Mouse (Mus musculus) right cerebral cortex, postnatal 36 days (tissue): Measurements from ENCODE around the gene Rad51b.

Experiments
- DNase-seq, 2 experiments: peaks; one replicate each; pipeline ENCODE4 v3.0.0; 2022; ENCODE audit warnings: low spot score in 2 of 2, mixed read lengths in 1 of 2

The Rad51b gene

DNA sequence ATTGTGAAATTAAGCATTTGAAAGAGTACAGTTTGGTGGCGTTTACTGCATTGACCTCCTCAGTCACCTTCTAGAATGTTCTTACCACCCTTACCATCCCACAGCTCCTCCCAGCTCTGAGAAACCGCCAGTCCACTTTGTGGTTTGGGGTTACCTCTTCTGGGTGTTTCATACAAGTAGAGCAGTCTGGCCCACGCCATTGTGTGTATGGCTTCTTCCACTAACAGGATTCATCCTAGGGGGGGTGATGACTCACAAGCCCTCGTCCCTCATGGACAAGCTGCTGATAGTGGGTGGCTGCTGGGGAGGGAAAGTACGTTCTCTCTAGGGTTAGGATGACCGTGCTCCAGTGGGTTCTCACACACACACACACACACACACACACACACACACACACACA is 535.5 kb downstream of the Rad51b start:
- peak in 1 of 2 experiments; percentile 14 for DNase-seq

- no peak for DNase-seq
These were observed 538.4 kb downstream of the Rad51b start for GRCm38 (mm10) chr12:79835521-79835920.

DNA sequence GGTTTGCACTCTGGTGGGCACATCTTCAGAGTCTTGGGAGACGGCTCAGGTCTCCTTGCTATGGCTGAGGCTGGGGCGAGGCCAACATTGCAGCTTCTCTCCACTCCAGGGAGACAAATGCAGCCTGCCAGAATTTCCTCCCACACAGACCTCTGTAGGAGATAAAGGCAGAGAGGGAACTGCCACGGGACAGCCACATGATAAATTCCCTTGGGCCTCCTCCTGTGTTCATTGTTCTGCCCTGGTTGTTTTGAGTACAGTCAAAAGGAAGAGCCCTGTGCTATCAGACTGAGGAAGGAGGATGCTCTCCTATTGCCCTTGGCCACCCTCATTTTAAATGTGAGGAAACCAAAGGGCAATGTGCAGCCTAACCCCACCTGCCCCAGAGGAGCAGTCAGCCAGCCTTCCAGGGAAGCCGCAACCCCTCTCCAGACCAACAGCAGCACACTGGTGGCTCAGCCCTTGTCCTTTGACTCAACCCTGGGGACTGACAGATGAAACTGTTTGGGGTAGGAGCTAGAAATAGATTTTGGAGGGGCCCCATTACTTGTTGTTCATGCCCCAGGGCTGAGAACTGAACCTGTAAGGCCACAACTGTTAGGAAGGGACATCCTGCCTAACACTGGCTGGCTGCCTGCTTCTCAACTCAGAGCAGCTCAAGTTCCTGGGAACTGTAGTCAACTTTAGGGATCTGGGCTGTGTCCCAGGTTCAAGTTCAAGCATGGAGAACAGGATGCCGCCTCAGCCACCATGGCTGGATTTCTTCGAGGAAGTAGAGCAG is 541.3 kb downstream of the Rad51b start:
- DNase-seq, result peak; percentile 15 to 53

DNA sequence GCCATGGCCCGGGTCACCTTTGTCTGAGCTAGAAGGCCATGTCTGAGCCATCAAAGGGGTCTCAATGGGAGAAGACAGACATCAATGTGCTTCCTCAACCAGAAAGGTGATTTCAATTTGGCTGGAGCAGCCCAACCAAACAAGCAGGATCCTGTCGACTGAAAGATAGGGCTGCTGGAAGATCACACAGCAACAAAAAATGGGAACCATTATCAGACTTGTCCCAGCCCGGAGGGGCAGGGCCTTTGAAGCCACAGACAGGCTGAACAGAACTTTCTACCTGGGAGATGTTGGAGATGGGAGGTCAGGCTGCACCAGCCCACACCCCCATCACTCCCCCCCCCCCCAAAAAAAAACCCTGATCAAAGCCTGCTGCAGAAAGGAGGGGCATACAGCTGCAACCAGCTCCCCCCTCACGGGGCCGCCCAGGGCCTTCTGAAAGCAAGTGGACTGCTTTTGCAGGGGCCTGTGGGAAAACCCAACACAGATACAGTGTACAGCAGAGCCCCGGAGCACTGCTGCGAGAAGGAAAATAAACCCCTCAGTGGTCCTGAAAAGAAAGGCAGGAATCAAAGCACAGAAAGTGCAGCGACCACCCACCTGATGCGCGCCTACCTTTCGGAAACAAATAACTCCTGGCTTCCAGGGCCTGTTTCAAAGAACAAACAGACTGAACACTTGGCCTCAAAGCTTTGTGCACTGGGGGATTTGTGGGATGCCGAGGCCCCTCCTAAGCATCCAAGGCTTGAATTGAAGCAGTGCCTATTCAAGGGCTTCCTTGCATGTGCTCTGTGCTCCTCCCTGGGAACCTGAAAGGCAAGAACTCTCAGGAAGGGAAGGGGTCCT is 542.2 kb downstream of the Rad51b start:
- no peak for DNase-seq

GRCm38 (mm10) chr12:79840465-79840864 is 543.4 kb downstream of the Rad51b start:
- DNase-seq, result no peak

- DNase-seq, result no peak
These were observed 544.2 kb downstream of the Rad51b start for GRCm38 (mm10) chr12:79841248-79841647.

DNA sequence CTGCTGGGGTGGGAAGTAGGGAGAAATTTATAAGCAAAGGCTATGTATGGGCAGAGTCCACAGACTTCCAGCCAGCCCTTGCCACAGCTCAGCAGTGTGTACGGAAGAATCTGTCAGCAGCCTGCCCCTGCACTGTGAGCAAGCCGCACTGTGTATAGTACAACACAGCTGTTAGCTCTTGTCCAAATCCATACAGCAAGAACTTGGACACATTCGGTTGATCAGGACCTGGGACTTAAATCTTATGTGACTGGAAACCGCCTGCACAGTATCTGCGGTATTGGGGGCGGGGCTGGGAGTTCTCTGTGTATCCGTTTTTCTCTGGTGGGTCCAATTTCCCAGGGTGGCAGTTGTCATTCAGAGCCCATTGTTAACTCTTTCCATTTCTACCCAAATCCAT is 545.2 kb downstream of the Rad51b start:
- DNase-seq, result peak in 1 of 2 experiments; percentile 18

DNA sequence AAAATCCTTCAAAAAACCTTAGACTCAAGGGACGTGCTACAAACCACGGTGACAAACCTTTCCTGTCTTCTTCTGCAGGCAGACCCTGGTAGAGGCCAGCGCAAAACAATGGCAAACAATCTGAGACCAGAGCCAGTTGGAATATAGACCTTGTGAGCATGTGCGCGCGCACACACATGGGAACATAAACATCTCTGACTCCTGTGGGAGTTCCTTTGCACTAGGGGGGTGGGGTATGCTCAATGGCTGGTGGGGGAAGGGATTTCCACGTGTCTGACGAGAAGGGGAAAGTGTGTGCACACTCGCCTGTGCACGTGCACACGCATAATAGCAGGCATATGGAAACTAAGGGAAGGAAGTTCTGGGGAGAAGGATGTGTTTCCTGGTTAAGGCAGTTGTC is 545.9 kb downstream of the Rad51b start:
- DNase-seq, result no peak

DNA sequence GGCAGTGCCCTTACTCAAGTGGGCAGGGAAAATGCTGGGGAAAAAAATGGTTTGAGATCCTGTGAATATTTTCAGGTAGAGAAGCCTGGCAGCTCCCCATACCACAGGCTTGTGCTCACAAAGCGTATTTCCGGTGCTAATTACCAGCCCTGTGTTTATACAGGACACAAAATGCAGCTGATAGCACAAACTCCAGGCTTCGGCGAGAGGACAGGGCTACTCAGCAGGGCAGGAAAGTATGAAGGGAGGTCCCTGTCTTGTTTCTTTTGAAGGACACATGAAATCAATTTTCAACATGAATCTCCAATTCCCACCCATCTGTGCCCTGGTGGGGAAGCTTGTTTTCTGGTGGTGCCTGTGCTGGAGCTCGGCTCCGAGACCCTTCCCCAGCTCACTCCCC is 546.4 kb downstream of the Rad51b start:
- DNase-seq, result no peak

DNA sequence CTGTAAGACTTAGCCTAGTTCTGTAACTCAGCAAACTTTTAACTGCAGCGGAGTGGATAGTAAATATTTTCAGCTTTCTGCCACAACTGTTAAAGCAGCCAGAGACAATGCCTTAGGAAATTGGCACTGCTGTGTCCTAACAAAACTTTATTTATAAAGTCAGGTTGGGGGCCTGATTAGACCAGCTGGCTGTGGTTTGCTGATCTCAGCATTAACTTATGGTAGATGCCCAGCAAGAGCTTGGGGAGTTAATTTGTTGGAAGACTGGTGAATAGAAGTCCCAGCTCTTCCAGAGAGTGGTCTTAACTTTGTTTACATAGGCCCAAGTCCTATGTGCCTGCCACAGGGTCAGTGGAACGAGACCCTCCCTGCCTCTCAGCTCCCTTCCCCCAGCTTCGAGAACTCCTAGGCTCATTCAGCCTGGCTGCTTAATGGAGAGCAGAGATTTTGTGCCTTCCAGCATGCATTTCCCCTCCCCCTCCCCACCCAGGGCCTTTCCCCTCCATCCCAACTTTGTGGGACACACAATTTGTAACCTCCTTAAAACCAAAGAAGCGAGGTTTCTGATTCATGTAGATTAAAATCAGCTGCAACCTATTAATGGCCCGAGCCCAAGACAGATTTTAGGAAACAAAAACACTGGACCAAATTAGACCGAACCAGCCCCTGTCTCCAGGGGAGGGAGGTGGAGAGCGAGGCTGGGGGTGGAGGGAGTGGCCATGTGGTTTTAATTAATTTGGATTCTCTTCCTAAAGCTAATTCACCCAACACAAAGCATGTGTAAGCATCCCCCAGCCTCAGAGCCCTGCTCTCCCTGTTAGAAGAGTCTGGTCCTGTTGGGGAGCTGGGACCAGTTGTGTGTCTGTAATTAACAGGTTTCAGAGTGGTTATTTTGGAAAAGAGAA is 549.4 kb downstream of the Rad51b start:
- DNase-seq, result no peak

- no peak for DNase-seq
These were observed 551.5 kb downstream of the Rad51b start for GRCm38 (mm10) chr12:79848539-79848938.

DNA sequence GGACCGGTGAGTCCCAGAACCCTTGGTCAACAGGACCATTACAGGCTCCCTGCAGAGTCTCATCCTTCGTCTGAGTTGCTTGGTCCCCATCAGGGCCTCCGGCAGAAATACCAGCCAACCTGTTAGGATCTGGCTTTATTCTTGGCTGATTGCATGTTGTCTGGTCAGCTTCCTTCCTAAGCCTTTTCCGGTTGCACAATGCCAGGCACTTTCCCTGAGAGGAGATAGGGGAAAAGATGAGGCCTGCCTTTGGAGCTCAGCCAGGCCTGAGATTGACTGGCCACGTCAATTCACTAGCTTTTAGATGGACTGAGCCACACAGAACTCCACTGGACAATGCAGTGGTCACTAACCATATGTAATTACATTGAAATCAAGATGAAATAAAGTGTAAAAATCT is 552.9 kb downstream of the Rad51b start:
- DNase-seq, result no peak

- DNase-seq, result no peak
These were observed 554.8 kb downstream of the Rad51b start for GRCm38 (mm10) chr12:79851898-79852297.

DNA sequence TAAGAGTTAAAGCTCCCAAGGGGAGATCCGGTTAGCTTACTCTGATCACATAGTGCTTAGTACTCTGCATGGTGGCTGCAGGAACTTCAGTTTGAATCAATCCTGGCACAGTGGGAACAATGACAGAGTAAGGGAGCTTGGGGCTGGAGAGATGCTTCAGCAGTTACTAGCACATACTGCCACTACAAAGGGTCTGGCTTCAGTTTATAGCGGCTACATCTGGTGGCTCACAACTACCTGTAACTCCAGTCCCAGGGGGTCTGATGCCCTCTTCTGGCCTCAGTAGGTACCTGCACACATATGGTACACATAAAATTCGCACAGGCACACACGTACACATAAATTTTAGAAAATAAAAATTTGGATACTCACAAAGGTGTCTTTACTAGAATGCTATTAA is 555.5 kb downstream of the Rad51b start:
- DNase-seq, result no peak

DNA sequence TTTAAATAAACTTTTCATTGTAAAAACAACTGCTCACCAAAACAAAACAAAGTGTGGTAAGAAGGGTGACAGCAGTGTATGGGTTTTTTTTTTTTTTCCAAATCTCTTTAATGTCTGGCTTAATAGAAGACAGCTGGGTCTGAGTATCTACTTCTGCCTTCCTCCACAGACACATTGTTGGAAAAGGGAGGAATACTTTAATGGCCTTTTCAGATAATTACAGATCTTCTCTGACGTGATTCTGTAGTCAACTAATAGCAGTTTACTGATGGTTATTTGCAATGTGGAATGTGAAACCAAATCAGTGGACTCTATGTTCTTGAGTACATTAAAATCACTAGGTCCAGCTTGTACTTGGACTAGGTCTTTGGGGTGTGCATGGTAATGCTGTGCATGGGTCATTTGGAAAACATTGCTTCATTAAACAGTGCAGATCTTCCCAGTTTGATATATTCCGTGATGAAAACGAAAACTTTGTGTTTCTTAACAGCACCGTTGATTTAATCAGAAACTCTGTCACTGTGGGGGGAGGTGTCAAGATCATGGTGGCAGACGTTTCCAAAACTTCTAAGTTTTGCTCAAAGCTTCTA is 556.9 kb downstream of the Rad51b start:
- no peak for DNase-seq

- DNase-seq, result no peak
These were observed 557.4 kb downstream of the Rad51b start for GRCm38 (mm10) chr12:79854507-79854906.

DNA sequence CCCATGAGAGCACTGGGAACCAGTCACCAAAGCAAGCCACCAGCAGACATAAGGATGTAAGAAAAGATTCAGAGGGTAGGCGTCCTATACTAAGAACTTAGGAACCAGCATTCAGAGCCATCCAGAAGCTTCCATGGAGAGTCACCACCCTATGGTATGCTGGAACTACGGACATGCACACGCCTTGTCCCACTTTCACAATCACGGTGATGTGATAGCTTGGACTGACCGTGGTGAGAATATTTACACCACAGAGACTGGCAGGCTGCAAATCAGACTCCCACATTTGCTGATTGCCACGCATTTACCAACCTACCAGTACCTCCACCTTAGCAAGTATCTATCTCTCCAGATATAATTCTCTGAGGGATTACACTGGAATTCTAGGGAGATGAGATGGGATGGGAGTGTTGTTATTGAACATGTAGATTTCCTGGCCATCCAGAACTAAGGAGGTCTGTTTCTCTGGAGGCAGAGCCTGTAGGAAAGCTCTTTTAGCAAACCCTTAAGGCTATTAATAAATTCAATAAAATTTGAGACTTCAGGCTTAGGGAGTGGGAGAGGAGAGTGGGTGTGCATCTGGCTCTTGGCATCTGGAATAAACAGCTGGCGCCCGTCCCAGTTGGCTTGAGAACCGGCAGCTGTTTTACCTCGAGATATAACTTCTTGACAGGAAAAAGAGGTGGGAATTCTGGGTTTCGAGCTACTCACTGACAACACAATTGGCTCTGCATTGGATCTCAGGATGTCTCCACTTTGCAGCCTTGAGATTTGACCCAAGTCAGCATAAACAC is 559.2 kb downstream of the Rad51b start:
- DNase-seq, result no peak

- no peak for DNase-seq
These were observed 560.6 kb downstream of the Rad51b start for GRCm38 (mm10) chr12:79857704-79858103.

DNA sequence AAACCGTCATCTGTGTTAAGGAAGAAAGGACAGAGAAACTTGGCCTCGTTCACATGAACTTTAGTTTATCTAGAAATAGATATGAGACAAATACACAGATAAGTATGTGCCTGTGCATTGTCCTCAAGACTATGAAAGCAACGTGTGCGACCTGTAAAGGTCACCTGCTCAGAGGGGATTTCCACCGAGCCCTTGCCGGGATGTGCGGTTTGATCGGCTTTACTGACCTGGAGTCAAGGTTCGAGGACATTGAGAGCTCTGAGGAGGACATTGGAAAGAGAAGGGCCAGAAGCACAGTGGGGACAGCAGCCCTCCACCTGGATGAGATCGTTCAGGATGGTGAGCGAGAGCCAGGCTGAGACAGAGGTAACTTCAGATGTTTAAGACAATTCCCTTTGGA is 561.3 kb downstream of the Rad51b start:
- no peak for DNase-seq

DNA sequence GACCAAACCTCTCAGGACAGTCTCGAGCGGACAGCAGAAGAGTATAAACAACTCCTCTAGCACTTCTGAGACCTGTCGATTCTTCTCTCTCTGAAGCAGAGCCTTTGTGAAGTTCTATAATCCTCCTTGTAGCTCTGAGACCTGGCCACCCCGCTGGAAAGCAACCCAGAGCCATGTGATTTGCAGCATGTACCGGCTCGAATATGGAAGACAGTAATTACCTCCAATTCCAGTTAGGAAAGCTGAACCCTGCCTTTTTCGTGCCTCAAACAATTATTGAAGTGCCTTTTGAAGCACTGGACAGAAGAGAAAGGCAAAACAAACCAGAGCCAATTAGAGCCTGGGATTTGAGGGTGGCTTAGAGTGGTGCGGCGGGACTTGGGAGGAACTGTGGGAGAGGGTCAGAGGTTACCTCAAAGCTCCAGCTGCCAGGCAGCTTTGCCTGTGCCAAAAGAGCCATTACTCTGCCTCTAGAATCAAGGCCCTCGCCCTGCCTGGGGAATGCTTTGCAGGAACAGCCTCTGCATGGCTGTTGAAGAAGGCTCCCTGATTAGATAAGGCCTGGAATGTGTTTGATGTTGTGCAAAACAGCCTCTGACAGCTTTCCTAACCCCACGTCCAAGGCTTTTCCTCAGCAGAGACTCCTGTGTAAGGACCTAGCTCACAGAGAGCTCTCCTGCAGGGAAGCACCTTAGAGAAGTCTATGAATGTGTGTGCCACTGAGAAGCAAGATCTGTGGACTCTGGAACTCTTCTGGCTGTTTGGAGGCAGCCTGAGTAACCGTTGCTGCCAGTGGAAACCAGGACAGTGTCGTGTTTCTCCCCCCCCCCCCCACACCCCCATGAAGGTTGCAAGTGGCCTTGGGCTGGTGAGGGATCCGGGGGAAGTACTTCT is 562.5 kb downstream of the Rad51b start:
- DNase-seq, result no peak
